Mouse (Mus musculus) liver, embryonic 13.5 days (tissue): ENCODE measurements at regions not wholly inside any gene's neighbourhood (a gene's known extent, or its start where the extent isn't known, plus 50 kb on each side); places are given as distances from the start of the nearest gene placed in this dataset.
"Not testable (repeated sequence)": the region's sequence is repeated elsewhere in the genome, so short reads cannot be mapped to it uniquely, and the experiment has no call there.

ENCODE experiments used
- ATAC-seq: fragments of 200-750 bp; cut with Nextera tagmentation; 2 replicates; pipeline ENCODE4 v1.8.0; 2017; ENCODE audit warnings: low read depth, mild to moderate bottlenecking, moderate number of reproducible peaks, moderate library complexity
- DNase-seq: peaks from one replicate; pipeline ENCODE4 v3.0.0; 2022
- H3K27ac ChIP-seq: fragments of 300-500 bp; sonication (generic); 2 replicates; pipeline ENCODE4 v1.5.1; 2015; ENCODE audit warnings: moderate library complexity, mild to moderate bottlenecking, inconsistent platforms
- H3K27me3 ChIP-seq: fragments of 300-500 bp; sonication (generic); 2 replicates; pipeline ENCODE4 v1.6.1; 2015; ENCODE audit warnings: mild to moderate bottlenecking, inconsistent platforms
- H3K36me3 ChIP-seq: fragments of 300-500 bp; sonication (generic); 2 replicates; pipeline ENCODE4 v1.6.1; 2015; ENCODE audit warnings: mild to moderate bottlenecking, inconsistent platforms
- H3K4me1 ChIP-seq: fragments of 300-500 bp; sonication (generic); replicated peaks from 2 replicates; pipeline ENCODE4 v1.6.1; 2015; ENCODE audit warnings: inconsistent platforms
- H3K4me2 ChIP-seq: fragments of 300-500 bp; sonication (generic); 2 replicates; pipeline ENCODE4 v1.6.1; 2015; ENCODE audit warnings: inconsistent platforms, mild to moderate bottlenecking, moderate library complexity
- H3K4me3 ChIP-seq: fragments of 300-500 bp; sonication (generic); replicated peaks from 2 replicates; pipeline ENCODE4 v1.5.1; 2015; ENCODE audit warnings: mild to moderate bottlenecking, inconsistent platforms
- H3K9ac ChIP-seq: fragments of 300-500 bp; sonication (generic); 2 replicates; pipeline ENCODE4 v1.6.1; 2015; ENCODE audit warnings: mild to moderate bottlenecking, inconsistent platforms
- H3K9me3 ChIP-seq: fragments of 300-500 bp; sonication (generic); replicated peaks from 2 replicates; pipeline ENCODE4 v1.6.1; 2016; ENCODE audit warnings: inconsistent platforms
- WGBS: fragments of 180-500 bp; shearing (Covaris S2); methylation state at CpG from one replicate; pipeline ENCODE4 v1.1.7; 2015; ENCODE audit not compliant: insufficient replicate concordance; 5-methylcytosine and 5-hydroxymethylcytosine counted together

GRCm38 (mm10) chr3:6049472-6050045, 299.0 kb downstream of the Gm8797 start:
- Histone ChIP-seq H3K36me3 (no peaks in the 10 kb centered on the region), H3K4me3 (no peak overlapping the region), H3K4me2 (no peak overlapping the region), H3K27ac (no peak overlapping the region), H3K4me1 (no peaks in the 10 kb centered on the region), H3K9ac (no peak overlapping the region), H3K9me3 (no peaks in the 10 kb centered on the region; the same call in 1 of the 2 replicates), H3K27me3 (no peaks in the 10 kb centered on the region)
- 65% methylated on average over 4 of the region's 4 CpGs for WGBS
- ATAC-seq (no peak), DNase-seq (no peak)

- H3K36me3 ChIP-seq = no peaks in the 10 kb centered on the region
- H3K9me3 ChIP-seq = no peaks in the 10 kb centered on the region; the same call in 1 of the 2 replicates
- 58% methylated on average over 2 of the region's 2 CpGs for WGBS
- H3K4me2 ChIP-seq = no peak overlapping the region
- H3K4me3 ChIP-seq = no peak overlapping the region
- ATAC-seq (no peak), DNase-seq (no peak)
- no peaks in the 10 kb centered on the region for H3K4me1 ChIP-seq
- no peak overlapping the region for H3K9ac ChIP-seq
- H3K27ac ChIP-seq = no peak overlapping the region
- no peaks in the 10 kb centered on the region for H3K27me3 ChIP-seq
Observed at GRCm38 (mm10) chr3:6051901-6052300, 301.3 kb downstream of the Gm8797 start.

- H3K9me3 ChIP-seq = no peaks in the 10 kb centered on the region
- H3K27ac ChIP-seq = no peak overlapping the region
- DNase-seq = no peak
- H3K4me2 ChIP-seq = no peak overlapping the region
- H3K4me1 ChIP-seq = no peaks in the 10 kb centered on the region
- H3K27me3 ChIP-seq = no peaks in the 10 kb centered on the region
- no peak for ATAC-seq
- H3K36me3 ChIP-seq = no peaks in the 10 kb centered on the region
- 52% methylated on average over 1 of the region's 1 CpGs for whole genome bisulfite sequencing
- no peak overlapping the region for H3K4me3 ChIP-seq
- no peak overlapping the region for H3K9ac ChIP-seq
Observed at GRCm38 (mm10) chr3:6083855-6084254, 333.2 kb downstream of the Gm8797 start.

GRCm38 (mm10) chr3:6087267-6087666, 336.7 kb downstream of the Gm8797 start:
- no peaks in the 10 kb centered on the region for H3K36me3 ChIP-seq
- H3K4me3 ChIP-seq = no peak overlapping the region
- no peaks in the 10 kb centered on the region for H3K4me1 ChIP-seq
- H3K9me3 ChIP-seq = no peaks in the 10 kb centered on the region
- DNase-seq = no peak
- 55% methylated on average over 9 of the region's 9 CpGs for WGBS
- no peak for ATAC-seq
- H3K27me3 ChIP-seq = no peaks in the 10 kb centered on the region
- no peak overlapping the region for H3K9ac ChIP-seq
- H3K27ac ChIP-seq = no peak overlapping the region
- no peak overlapping the region for H3K4me2 ChIP-seq

- DNase-seq (no peak), ATAC-seq (no peak)
- Histone ChIP-seq H3K4me2 (no peak overlapping the region), H3K4me1 (no peaks in the 10 kb centered on the region), H3K27ac (no peak overlapping the region), H3K9me3 (no peaks in the 10 kb centered on the region), H3K9ac (no peak overlapping the region), H3K4me3 (no peak overlapping the region), H3K27me3 (no peaks in the 10 kb centered on the region), H3K36me3 (no peaks in the 10 kb centered on the region)
- 49% methylated on average over 2 of the region's 2 CpGs for WGBS
Observed at GRCm38 (mm10) chr3:6093931-6094330, 343.3 kb downstream of the Gm8797 start.

- H3K4me3 ChIP-seq, H3K4me1 ChIP-seq, H3K27me3 ChIP-seq, DNase-seq, H3K4me2 ChIP-seq, H3K9me3 ChIP-seq, H3K27ac ChIP-seq, H3K9ac ChIP-seq, H3K36me3 ChIP-seq, ATAC-seq: not testable (repeated sequence)
Observed at GRCm38 (mm10) chr3:6094410-6094809, 343.8 kb downstream of the Gm8797 start.

- no peak overlapping the region for H3K4me3 ChIP-seq
- no peaks in the 10 kb centered on the region for H3K9me3 ChIP-seq
- DNase-seq = no peak
- no peak overlapping the region for H3K27ac ChIP-seq
- 62% methylated on average over 4 of the region's 4 CpGs for WGBS
- H3K9ac ChIP-seq = no peak overlapping the region
- ATAC-seq = no peak
- no peaks in the 10 kb centered on the region for H3K36me3 ChIP-seq
- no peak overlapping the region for H3K4me2 ChIP-seq
- H3K27me3 ChIP-seq = no peaks in the 10 kb centered on the region
- H3K4me1 ChIP-seq = no peaks in the 10 kb centered on the region
Observed at GRCm38 (mm10) chr3:6100863-6101262, 350.3 kb downstream of the Gm8797 start.

- ATAC-seq = no peak
- H3K27ac ChIP-seq = no peak overlapping the region
- H3K4me1 ChIP-seq = no peaks in the 10 kb centered on the region
- no peak overlapping the region for H3K4me2 ChIP-seq
- no peaks in the 10 kb centered on the region for H3K9me3 ChIP-seq
- no peaks in the 10 kb centered on the region for H3K36me3 ChIP-seq
- H3K4me3 ChIP-seq = no peak overlapping the region
- no peaks in the 10 kb centered on the region for H3K27me3 ChIP-seq
- 71% methylated on average over 1 of the region's 1 CpGs for WGBS
- no peak for DNase-seq
- no peak overlapping the region for H3K9ac ChIP-seq
Observed at GRCm38 (mm10) chr3:6102866-6103265, 352.3 kb downstream of the Gm8797 start.

GRCm38 (mm10) chr3:6106659-6107058, 356.1 kb downstream of the Gm8797 start:
- ATAC-seq (no peak), DNase-seq (no peak)
- no peak overlapping the region for H3K27ac ChIP-seq
- no peaks in the 10 kb centered on the region for H3K9me3 ChIP-seq
- H3K27me3 ChIP-seq = no peaks in the 10 kb centered on the region
- 4% methylated on average over 2 of the region's 2 CpGs for WGBS
- H3K36me3 ChIP-seq = no peaks in the 10 kb centered on the region
- no peak overlapping the region for H3K4me2 ChIP-seq
- H3K9ac ChIP-seq = no peak overlapping the region
- H3K4me3 ChIP-seq = no peak overlapping the region
- H3K4me1 ChIP-seq = no peaks in the 10 kb centered on the region

GRCm38 (mm10) chr3:6107377-6108155, 357.0 kb downstream of the Gm8797 start:
- WGBS = 72% methylated on average over 8 of the region's 8 CpGs
- Histone ChIP-seq H3K36me3 (no peaks in the 10 kb centered on the region), H3K9ac (no peak overlapping the region), H3K4me1 (no peaks in the 10 kb centered on the region), H3K4me3 (no peak overlapping the region), H3K9me3 (no peaks in the 10 kb centered on the region), H3K27ac (no peak overlapping the region), H3K27me3 (no peaks in the 10 kb centered on the region), H3K4me2 (no peak overlapping the region)
- DNase-seq (no peak), ATAC-seq (no peak)

- H3K27me3 ChIP-seq = no peaks in the 10 kb centered on the region
- WGBS = 27% methylated on average over 1 of the region's 1 CpGs
- H3K9ac ChIP-seq = no peak overlapping the region
- H3K27ac ChIP-seq = no peak overlapping the region
- no peaks in the 10 kb centered on the region for H3K9me3 ChIP-seq
- H3K4me3 ChIP-seq = no peak overlapping the region
- H3K4me2 ChIP-seq = no peak overlapping the region
- H3K4me1 ChIP-seq = no peaks in the 10 kb centered on the region
- ATAC-seq (no peak), DNase-seq (no peak)
- no peaks in the 10 kb centered on the region for H3K36me3 ChIP-seq
Observed at GRCm38 (mm10) chr3:6118721-6119120, 368.1 kb downstream of the Gm8797 start.

GRCm38 (mm10) chr3:6135754-6136153, 385.1 kb downstream of the Gm8797 start:
- not testable (repeated sequence) for H3K36me3 ChIP-seq, H3K27me3 ChIP-seq, H3K9ac ChIP-seq, DNase-seq, H3K9me3 ChIP-seq, ATAC-seq, H3K27ac ChIP-seq, H3K4me3 ChIP-seq, H3K4me2 ChIP-seq, H3K4me1 ChIP-seq
- WGBS = 59% methylated on average over 9 of the region's 9 CpGs
